18 mouse cellular contexts compared by ENCODE assay signal in the genomic region with DNA sequence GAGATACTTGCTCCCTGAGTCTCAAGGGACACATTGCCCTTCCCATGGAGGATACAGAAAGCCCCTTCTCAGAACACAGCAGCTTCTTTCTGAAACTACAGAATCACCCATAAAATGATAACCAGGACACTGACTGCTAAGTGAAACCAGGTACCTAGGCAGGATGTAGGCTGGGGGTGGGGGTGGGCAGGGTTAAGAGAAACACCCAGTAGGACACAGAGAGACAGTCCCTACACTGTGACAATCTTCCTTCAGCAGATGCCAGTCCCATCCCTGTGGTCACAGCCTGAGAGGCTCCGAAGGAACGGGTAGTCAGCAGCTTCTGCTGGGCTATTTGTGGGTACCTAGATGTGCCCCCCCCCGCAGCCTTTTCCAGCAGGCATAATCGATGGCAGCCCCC. TPM values are rescaled to one million over a fixed set of nuclear protein-coding genes. Genes with fewer than 3 reads are reported as not detected.
DNase-seq lines count a peak whose midpoint lies in the region; ATAC-seq and TF ChIP-seq lines count a peak whose summit lies in the region.
"Had no signal": no experiment of that assay in that cellular context is flagged by ENCODE, and none has a peak within 500 bp of the region (broad histone marks: within the 10 kb centered on the region; RNA-seq: fewer than 3 reads in every experiment).

No protein-coding gene starts in this region.

- H3K27ac ChIP-seq in hindbrain, embryonic 14.5 days = no peak overlapping the region
- H3K27ac ChIP-seq in hindbrain, embryonic 12.5 days = no peak overlapping the region
- peak overlapping the region; percentile 98 for H3K27ac ChIP-seq in thymus, adult 2 months (ENCODE audit: control insufficient read depth, insufficient read depth, low read length)
- peak overlapping the region; percentile 76 for H3K27ac ChIP-seq in bone marrow, adult 2 months (ENCODE audit: control insufficient read depth, insufficient read depth, low read depth, low read length, poor library complexity)
- H3K27ac ChIP-seq: heart, adult 2 months; limb, embryonic 12.5 days; liver, embryonic 14.5 days; midbrain, embryonic 13.5 days had no signal

- no peaks in the 10 kb centered on the region for H3K36me3 ChIP-seq in hindbrain, embryonic 14.5 days (replicated peaks; ENCODE audit: control insufficient read depth, insufficient read depth)
- no peaks in the 10 kb centered on the region for H3K36me3 ChIP-seq in hindbrain, embryonic 12.5 days
- no peaks in the 10 kb centered on the region for H3K36me3 ChIP-seq in thymus, adult 2 months (ENCODE audit: control insufficient read depth, insufficient read depth, low read length)
- H3K36me3 ChIP-seq: limb, embryonic 12.5 days; midbrain, embryonic 13.5 days had no signal

- no peak for TF ChIP-seq POLR2A in thymus, adult 2 months (IDR thresholded peaks at IDR 0.05; ENCODE audit: control insufficient read depth, extremely low read depth, insufficient read depth, low read length, poor library complexity)
- TF ChIP-seq POLR2A in bone marrow, adult 2 months (IDR thresholded peaks at IDR 0.05; ENCODE audit: borderline replicate concordance, control insufficient read depth, low read depth, low read length) = no peak

- ATAC-seq in hindbrain, embryonic 14.5 days (ENCODE audit: low FRiP score) = peak; percentile 14; the same call in 1 of the 2 replicates
- ATAC-seq in hindbrain, embryonic 12.5 days (ENCODE audit: low FRiP score) = no peak
- peak; percentile 29 for ATAC-seq in megakaryocyte-erythroid progenitor cell, adult 5-6 weeks (replicated peaks; ENCODE audit: low FRiP score, low TSS enrichment, poor library complexity, severe bottlenecking)

- WGBS in hindbrain, embryonic 14.5 days = 89% methylated on average over 4 of the region's 4 CpGs
- 94% methylated on average over 4 of the region's 4 CpGs for WGBS in hindbrain, embryonic 12.5 days
- WGBS in thymus, adult 2 months = 24% methylated on average over 4 of the region's 4 CpGs
- WGBS in bone marrow, adult 2 months = 32% methylated on average over 4 of the region's 4 CpGs

- H3K27me3 ChIP-seq in hindbrain, embryonic 14.5 days (ENCODE audit: control insufficient read depth, insufficient read depth, low read length) = no peaks in the 10 kb centered on the region
- no peaks in the 10 kb centered on the region for H3K27me3 ChIP-seq in hindbrain, embryonic 12.5 days
- H3K27me3 ChIP-seq in thymus, adult 2 months (ENCODE audit: control insufficient read depth, insufficient read depth, low read length) = no peaks in the 10 kb centered on the region; the same call in 1 of the 2 replicates
- H3K27me3 ChIP-seq: limb, embryonic 12.5 days; midbrain, embryonic 13.5 days had no signal

- H3K9ac ChIP-seq in hindbrain, embryonic 14.5 days = no peak overlapping the region
- H3K9ac ChIP-seq in hindbrain, embryonic 12.5 days = no peak overlapping the region
- H3K9ac ChIP-seq: forebrain, postnatal 0 days; limb, embryonic 12.5 days; liver, embryonic 14.5 days; midbrain, embryonic 13.5 days had no signal

- DNase-seq in hindbrain, embryonic 14.5 days (ENCODE audit: low spot score) = no peak
- no peak for DNase-seq in thymus, adult 2 months
- DNase-seq in thymus, postnatal 36 days = no peak
- no peak for DNase-seq in cerebellum, adult 9-11 months
- DNase-seq in frontal cortex, adult 2 months (ENCODE audit: extremely low spot score in 1 of 2, low spot score in 1 of 2) = no peak
- DNase-seq: cerebellum, adult 11-12 months; forebrain, postnatal 0 days; gastrocnemius, postnatal 10 days; kidney, adult 9 months; layer of hippocampus, postnatal 36 days; lung, postnatal 10 days had no signal

- H3K4me1 ChIP-seq in hindbrain, embryonic 14.5 days (replicated peaks; ENCODE audit: control insufficient read depth, insufficient read depth, low read length) = no peaks in the 10 kb centered on the region
- no peaks in the 10 kb centered on the region; the same call in 1 of the 2 replicates for H3K4me1 ChIP-seq in hindbrain, embryonic 12.5 days
- H3K4me1 ChIP-seq in thymus, adult 2 months (replicated peaks; ENCODE audit: control insufficient read depth, insufficient read depth, low read length) = peaks cover 41% of the 10 kb centered on the region
- peaks cover 8% of the 10 kb centered on the region for H3K4me1 ChIP-seq in bone marrow, adult 2 months (ENCODE audit: control insufficient read depth, insufficient read depth, low read length)
- H3K4me1 ChIP-seq: limb, embryonic 12.5 days had no signal

- no peak overlapping the region for H3K4me3 ChIP-seq in hindbrain, embryonic 14.5 days (replicated peaks; ENCODE audit: low read length)
- no peak overlapping the region for H3K4me3 ChIP-seq in hindbrain, embryonic 12.5 days
- H3K4me3 ChIP-seq in thymus, adult 2 months (ENCODE audit: control insufficient read depth, insufficient read depth, low read length) = peak overlapping the region; percentile 42
- H3K4me3 ChIP-seq in bone marrow, adult 2 months (replicated peaks; ENCODE audit: control insufficient read depth, low read depth, low read length) = no peak overlapping the region
- H3K4me3 ChIP-seq: heart, adult 2 months; limb, embryonic 12.5 days; midbrain, embryonic 13.5 days had no signal

- no peak for TF ChIP-seq CTCF in thymus, adult 2 months (IDR thresholded peaks at IDR 0.05; ENCODE audit: borderline replicate concordance, control insufficient read depth, extremely low read depth, insufficient read depth, low read length, poor library complexity)
- no peak for TF ChIP-seq CTCF in bone marrow, adult 2 months (IDR thresholded peaks at IDR 0.05; ENCODE audit: control insufficient read depth, insufficient read depth, low read length)

- H3K4me2 ChIP-seq in hindbrain, embryonic 14.5 days (replicated peaks) = no peak overlapping the region
- H3K4me2 ChIP-seq in hindbrain, embryonic 12.5 days (replicated peaks) = no peak overlapping the region
- H3K4me2 ChIP-seq: limb, embryonic 12.5 days; midbrain, embryonic 13.5 days had no signal

- H3K9me3 ChIP-seq in hindbrain, embryonic 14.5 days (ENCODE audit: control insufficient read depth, low read length) = no peaks in the 10 kb centered on the region
- H3K9me3 ChIP-seq in hindbrain, embryonic 12.5 days (replicated peaks) = no peaks in the 10 kb centered on the region
- H3K9me3 ChIP-seq: limb, embryonic 12.5 days; midbrain, embryonic 13.5 days had no signal

RNA-seq across cellular contexts. Expression of a gene that starts 27.8 kb away (rescaled TPM):
- 0.19 and 0.27 TPM in 2 replicates for polyA plus RNA-seq in hindbrain, embryonic 14.5 days (2014; fragmentation: Nextera tagmentation; extraction: Ambion mirVana)
- 1.2 and 1.5 TPM in 2 replicates for polyA plus RNA-seq in hindbrain, embryonic 12.5 days (2016; fragmentation: Nextera tagmentation; extraction: Ambion mirVana)
- 17.2 and 19.5 TPM in 2 replicates for polyA plus RNA-seq in thymus, adult 2 months (2012; rRNA removed)
- polyA plus RNA-seq in bone marrow, adult 2 months (2011; ENCODE audit: insufficient read depth, insufficient read length, low replicate concordance, missing spikeins) = 28.7 and 60.7 TPM in 2 replicates
- 35.7 and 49.8 TPM in 2 replicates for total RNA-seq in megakaryocyte-erythroid progenitor cell, adult 5-6 weeks (2014; fragmentation: Nextera tagmentation)
- 15.5 and 23.5 TPM in 2 replicates for total RNA-seq in megakaryocyte-erythroid progenitor cell, adult 5-6 weeks (2017)
- 1.2 and 1.3 TPM in 2 replicates for polyA plus RNA-seq in frontal cortex, adult 2 months (2012; rRNA removed)

RNA-seq across cellular contexts. Expression of a gene that starts 42.6 kb away (rescaled TPM):
- 77.8 and 91.9 TPM in 2 replicates for polyA plus RNA-seq in hindbrain, embryonic 14.5 days (2014; fragmentation: Nextera tagmentation; extraction: Ambion mirVana)
- 75.3 and 80.6 TPM in 2 replicates for polyA plus RNA-seq in hindbrain, embryonic 12.5 days (2016; fragmentation: Nextera tagmentation; extraction: Ambion mirVana)
- 65.1 and 72.8 TPM in 2 replicates for polyA plus RNA-seq in thymus, adult 2 months (2012; rRNA removed)
- polyA plus RNA-seq in bone marrow, adult 2 months (2011; ENCODE audit: insufficient read depth, insufficient read length, low replicate concordance, missing spikeins) = 22.7 and 25.7 TPM in 2 replicates
- 53.9 and 68.0 TPM in 2 replicates for total RNA-seq in megakaryocyte-erythroid progenitor cell, adult 5-6 weeks (2014; fragmentation: Nextera tagmentation)
- total RNA-seq in megakaryocyte-erythroid progenitor cell, adult 5-6 weeks (2017) = 113 and 117 TPM in 2 replicates
- 108 and 115 TPM in 2 replicates for polyA plus RNA-seq in frontal cortex, adult 2 months (2012; rRNA removed)

Comparison
In these comparisons a context has a peak if more than half of its experiments do, and no peak if none do; other contexts are left out.
1. H3K27ac ChIP-seq: peak in thymus, adult 2 months (single experiment) and bone marrow, adult 2 months (single experiment); none in hindbrain, embryonic 14.5 days (single experiment) and hindbrain, embryonic 12.5 days (single experiment).